Mouse (Mus musculus) heart, embryonic 15.5 days (tissue): ENCODE results near the gene Nxpe4. TPM values are rescaled to one million over a fixed set of nuclear protein-coding genes. Genes with fewer than 3 reads are reported as not detected.
"Not testable (repeated sequence)": the region's sequence is repeated elsewhere in the genome, so short reads cannot be mapped to it uniquely, and the experiment has no call there.

ENCODE experiments used
- ATAC-seq: fragments of 200-750 bp; cut with Nextera tagmentation; replicated peaks from 2 replicates; pipeline ENCODE4 v1.8.0; 2017; ENCODE audit warnings: low read depth, moderate TSS enrichment; ENCODE audit not compliant: insufficient number of reproducible peaks, insufficient read depth, low FRiP score
- H3K27ac ChIP-seq: fragments of 300-500 bp; sonication (generic); 2 replicates; pipeline ENCODE4 v1.5.1; 2015; ENCODE audit warnings: mild to moderate bottlenecking, inconsistent platforms
- H3K27me3 ChIP-seq: fragments of 300-500 bp; sonication (generic); 2 replicates; pipeline ENCODE4 v1.6.1; 2015; ENCODE audit warnings: inconsistent platforms
- H3K36me3 ChIP-seq: fragments of 300-500 bp; sonication (generic); 2 replicates; pipeline ENCODE4 v1.6.1; 2015; ENCODE audit warnings: mild to moderate bottlenecking, inconsistent platforms
- H3K4me1 ChIP-seq: fragments of 300-500 bp; sonication (generic); replicated peaks from 2 replicates; pipeline ENCODE4 v1.6.1; 2015; ENCODE audit warnings: inconsistent platforms
- H3K4me2 ChIP-seq: fragments of 300-500 bp; sonication (generic); 2 replicates; pipeline ENCODE4 v1.6.1; 2015; ENCODE audit warnings: inconsistent platforms, mild to moderate bottlenecking, moderate library complexity
- H3K4me3 ChIP-seq: fragments of 300-500 bp; sonication (generic); 2 replicates; pipeline ENCODE4 v1.5.1; 2015; ENCODE audit warnings: mild to moderate bottlenecking, inconsistent platforms
- H3K9ac ChIP-seq: fragments of 300-500 bp; sonication (generic); 2 replicates; pipeline ENCODE4 v1.6.1; 2015; ENCODE audit warnings: mild to moderate bottlenecking, inconsistent platforms
- H3K9me3 ChIP-seq: fragments of 300-500 bp; sonication (generic); replicated peaks from 2 replicates; pipeline ENCODE4 v1.6.1; 2016; ENCODE audit warnings: inconsistent platforms
- WGBS: fragments of 180-500 bp; shearing (Covaris S2); methylation state at CpG from one replicate; pipeline ENCODE4 v1.1.7; 2015; ENCODE audit warnings: mixed read lengths; 5-methylcytosine and 5-hydroxymethylcytosine counted together
- polyA plus RNA-seq: library from polyadenylated mRNA; unstranded; fragments of >200 nt; fragmentation: Nextera tagmentation; extraction: Ambion mirVana; gene quantifications from 2 replicates; pipeline ENCODE4 v1.2.1, GENCODE M21; 2015

Gene Nxpe4
- polyA plus RNA-seq, 1 experiment from 2014 or later, result 3.7 TPM

- Histone ChIP-seq H3K4me1 (peaks cover 6% of the 10 kb centered on the region; the same call in 1 of the 2 replicates), H3K9ac (peak overlapping the region; percentile 49), H3K27me3 (peaks cover 16% of the 10 kb centered on the region), H3K4me2 (peak overlapping the region; percentile 98), H3K36me3 (no peaks in the 10 kb centered on the region), H3K9me3 (no peaks in the 10 kb centered on the region), H3K4me3 (peak overlapping the region; percentile 57), H3K27ac (peak overlapping the region; percentile 33; the same call in 1 of the 2 replicates)
- 1% methylated on average over 16 of the region's 16 CpGs for WGBS
- peak; percentile 80 for ATAC-seq
Observed at GRCm38 (mm10) chr9:48267028-48267441, 105.2 kb downstream of the Nxpe4 start.

GRCm38 (mm10) chr9:48267960-48268359, 106.1 kb downstream of the Nxpe4 start:
- no peak overlapping the region for H3K4me2 ChIP-seq
- WGBS, result 64% methylated on average over 1 of the region's 1 CpGs
- peaks cover 6% of the 10 kb centered on the region; the same call in 1 of the 2 replicates for H3K4me1 ChIP-seq

GRCm38 (mm10) chr9:48276831-48277230, 115.0 kb downstream of the Nxpe4 start:
- ATAC-seq, result no peak
- no peaks in the 10 kb centered on the region for H3K36me3 ChIP-seq
- H3K27me3 ChIP-seq, result no peaks in the 10 kb centered on the region
- no peak overlapping the region for H3K4me3 ChIP-seq
- WGBS, result 87% methylated on average over 15 of the region's 15 CpGs
- no peaks in the 10 kb centered on the region for H3K9me3 ChIP-seq
- no peaks in the 10 kb centered on the region for H3K4me1 ChIP-seq
- no peak overlapping the region for H3K9ac ChIP-seq
- no peak overlapping the region for H3K27ac ChIP-seq
- H3K4me2 ChIP-seq, result no peak overlapping the region

More at GRCm38 (mm10) chr9:48267960-48268359, 106.1 kb downstream of the Nxpe4 start:
- Histone ChIP-seq H3K27ac (0 out of 2 replicates have a peak overlapping the region, but pooled peaks have one; percentile 33), H3K9me3 (no peaks in the 10 kb centered on the region), H3K27me3 (peaks cover 14% of the 10 kb centered on the region), H3K9ac (no peak overlapping the region), H3K4me3 (no peak overlapping the region), H3K36me3 (no peaks in the 10 kb centered on the region)
- no peak for ATAC-seq

- no peak overlapping the region for H3K9ac ChIP-seq
- 83% methylated on average over 8 of the region's 8 CpGs for WGBS
- no peaks in the 10 kb centered on the region for H3K9me3 ChIP-seq
- no peak for ATAC-seq
- no peaks in the 10 kb centered on the region for H3K4me1 ChIP-seq
- H3K36me3 ChIP-seq, result no peaks in the 10 kb centered on the region
- H3K27ac ChIP-seq, result no peak overlapping the region
- H3K27me3 ChIP-seq, result no peaks in the 10 kb centered on the region
- no peak overlapping the region for H3K4me3 ChIP-seq
- no peak overlapping the region for H3K4me2 ChIP-seq
Observed at GRCm38 (mm10) chr9:48284221-48284620, 122.4 kb downstream of the Nxpe4 start.

- Histone ChIP-seq H3K4me1 (no peaks in the 10 kb centered on the region), H3K36me3 (no peaks in the 10 kb centered on the region), H3K9me3 (no peaks in the 10 kb centered on the region), H3K9ac (no peak overlapping the region), H3K4me3 (no peak overlapping the region), H3K4me2 (no peak overlapping the region), H3K27me3 (no peaks in the 10 kb centered on the region), H3K27ac (no peak overlapping the region)
- 83% methylated on average over 1 of the region's 1 CpGs for WGBS
- ATAC-seq, result no peak
Observed at GRCm38 (mm10) chr9:48290281-48290680, 128.5 kb downstream of the Nxpe4 start.

- no peak overlapping the region for H3K4me2 ChIP-seq
- H3K36me3 ChIP-seq, result no peaks in the 10 kb centered on the region
- 52% methylated on average over 2 of the region's 2 CpGs for WGBS
- no peaks in the 10 kb centered on the region for H3K27me3 ChIP-seq
- no peak overlapping the region for H3K4me3 ChIP-seq
- ATAC-seq, result no peak
- no peaks in the 10 kb centered on the region for H3K4me1 ChIP-seq
- H3K9ac ChIP-seq, result no peak overlapping the region
- H3K27ac ChIP-seq, result no peak overlapping the region
- H3K9me3 ChIP-seq, result no peaks in the 10 kb centered on the region
Observed at GRCm38 (mm10) chr9:48294754-48295153, 132.9 kb downstream of the Nxpe4 start.

- Histone ChIP-seq H3K4me3 (no peak overlapping the region), H3K9me3 (no peaks in the 10 kb centered on the region), H3K36me3 (no peaks in the 10 kb centered on the region), H3K4me1 (no peaks in the 10 kb centered on the region), H3K27ac (no peak overlapping the region), H3K9ac (no peak overlapping the region), H3K4me2 (no peak overlapping the region), H3K27me3 (no peaks in the 10 kb centered on the region)
- WGBS, result 82% methylated on average over 7 of the region's 7 CpGs
- ATAC-seq, result no peak
Observed at GRCm38 (mm10) chr9:48298983-48299382, 137.2 kb downstream of the Nxpe4 start.

GRCm38 (mm10) chr9:48303564-48303963, 141.7 kb downstream of the Nxpe4 start:
- not testable (repeated sequence) for H3K9ac ChIP-seq, H3K36me3 ChIP-seq, ATAC-seq, H3K4me3 ChIP-seq, H3K4me2 ChIP-seq, H3K4me1 ChIP-seq, H3K9me3 ChIP-seq, H3K27me3 ChIP-seq, H3K27ac ChIP-seq
- 41% methylated on average over 5 of the region's 5 CpGs for WGBS

- 82% methylated on average over 5 of the region's 5 CpGs for WGBS
- Histone ChIP-seq H3K4me2 (no peak overlapping the region), H3K9ac (no peak overlapping the region), H3K4me1 (no peaks in the 10 kb centered on the region), H3K36me3 (no peaks in the 10 kb centered on the region), H3K27ac (no peak overlapping the region), H3K4me3 (no peak overlapping the region), H3K27me3 (no peaks in the 10 kb centered on the region), H3K9me3 (no peaks in the 10 kb centered on the region)
- no peak for ATAC-seq
Observed at GRCm38 (mm10) chr9:48311241-48311640, 149.4 kb downstream of the Nxpe4 start.

- Histone ChIP-seq H3K4me1 (no peaks in the 10 kb centered on the region), H3K9ac (no peak overlapping the region), H3K4me3 (no peak overlapping the region), H3K27me3 (no peaks in the 10 kb centered on the region), H3K36me3 (no peaks in the 10 kb centered on the region), H3K4me2 (no peak overlapping the region), H3K9me3 (no peaks in the 10 kb centered on the region), H3K27ac (peak overlapping the region; percentile 61)
- 48% methylated on average over 3 of the region's 3 CpGs for WGBS
- ATAC-seq, result no peak
Observed at GRCm38 (mm10) chr9:48314194-48314593, 152.4 kb downstream of the Nxpe4 start.

- WGBS, result 74% methylated on average over 1 of the region's 1 CpGs
- H3K9ac ChIP-seq, result no peak overlapping the region
- H3K4me1 ChIP-seq, result no peaks in the 10 kb centered on the region
- no peak overlapping the region for H3K27ac ChIP-seq
- no peak overlapping the region for H3K4me2 ChIP-seq
- H3K27me3 ChIP-seq, result no peaks in the 10 kb centered on the region
- no peaks in the 10 kb centered on the region for H3K36me3 ChIP-seq
- ATAC-seq, result no peak
- H3K4me3 ChIP-seq, result no peak overlapping the region
- H3K9me3 ChIP-seq, result no peaks in the 10 kb centered on the region
Observed at GRCm38 (mm10) chr9:48315825-48316224, 154.0 kb downstream of the Nxpe4 start.

- no peaks in the 10 kb centered on the region for H3K27me3 ChIP-seq
- H3K9ac ChIP-seq, result no peak overlapping the region
- no peak overlapping the region for H3K4me3 ChIP-seq
- ATAC-seq, result no peak
- no peak overlapping the region for H3K4me2 ChIP-seq
- H3K27ac ChIP-seq, result no peak overlapping the region
- no peaks in the 10 kb centered on the region for H3K36me3 ChIP-seq
- H3K9me3 ChIP-seq, result no peaks in the 10 kb centered on the region
- no peaks in the 10 kb centered on the region for H3K4me1 ChIP-seq
- 79% methylated on average over 9 of the region's 9 CpGs for WGBS
Observed at GRCm38 (mm10) chr9:48326338-48326737, 164.5 kb downstream of the Nxpe4 start.
